Mouse (Mus musculus): ENCODE data around the gene Il9r.

DNA sequence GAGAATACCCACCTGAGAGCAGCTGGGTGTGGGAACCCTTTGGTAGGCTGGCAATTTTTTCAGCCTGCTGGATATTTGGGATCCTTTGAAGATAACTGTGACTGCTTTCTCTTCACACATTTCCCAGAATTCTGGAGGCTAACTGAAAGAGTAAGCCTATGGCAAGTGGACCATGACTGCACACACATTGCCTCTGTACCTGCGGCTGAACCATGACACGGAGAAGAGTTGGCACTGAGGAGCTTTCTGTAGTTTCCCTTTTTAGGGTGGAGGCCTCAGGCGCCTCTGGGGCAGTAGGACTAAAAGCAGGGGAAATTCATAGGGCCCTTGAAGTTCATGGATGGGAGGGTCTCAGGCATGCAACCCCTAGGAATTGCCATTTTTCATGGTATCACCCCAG, 40.9 kb downstream of the Il9r start:
- no peak for TF ChIP-seq CHD2 (IDR thresholded peaks at IDR 0.05; ENCODE audit: low read length)
- TF ChIP-seq MEF2A (IDR thresholded peaks at IDR 0.05; ENCODE audit: borderline replicate concordance, low read depth, low read length), result no peak
- TF ChIP-seq MAX (IDR thresholded peaks at IDR 0.05; ENCODE audit: low read length), result no peak
- TF ChIP-seq EP300 (IDR thresholded peaks at IDR 0.05; ENCODE audit: low read length), result no peak
- TF ChIP-seq HCFC1 (IDR thresholded peaks at IDR 0.05; ENCODE audit: low read depth, low read length), result no peak
- no peak for TF ChIP-seq CTCF (conservative IDR thresholded peaks at IDR 0.05 in 1 of 2, IDR thresholded peaks at IDR 0.05 in 1 of 2; ENCODE audit: low read depth in 2 of 2, low read length in 2 of 2)
- TF ChIP-seq E2F4 (IDR thresholded peaks at IDR 0.05; ENCODE audit: insufficient replicate concordance, low read depth, low read length), result no peak
- TF ChIP-seq MAZ (IDR thresholded peaks at IDR 0.05; ENCODE audit: low read depth, low read length), result no peak
- TF ChIP-seq ZNF384 (IDR thresholded peaks at IDR 0.05; ENCODE audit: low read depth, low read length), result no peak
- no peak for TF ChIP-seq ZMIZ1 (IDR thresholded peaks at IDR 0.05; ENCODE audit: low read depth, low read length)
- no peak for TF ChIP-seq MYC (IDR thresholded peaks at IDR 0.05; ENCODE audit: low read depth, low read length)
- TF ChIP-seq POLR2A (IDR thresholded peaks at IDR 0.05; ENCODE audit: low read depth, low read length), result no peak
